Mouse (Mus musculus) CH12.LX (cell line): ENCODE results near the gene Sort1. TPM values are rescaled to one million over a fixed set of nuclear protein-coding genes. Genes with fewer than 3 reads are reported as not detected.

Experiments used
- DNase-seq: peaks from one replicate; pipeline ENCODE4 v3.0.0-alpha.2; 2013; ENCODE audit errors: extremely low read depth
- H3K27ac ChIP-seq: 2 replicates; pipeline ENCODE4 v1.5.1; 2012; ENCODE audit warnings: low read depth, mild to moderate bottlenecking, control low read depth, moderate library complexity; ENCODE audit not compliant: insufficient read depth
- H3K27me3 ChIP-seq: replicated peaks from 2 replicates; pipeline ENCODE3; 2012; ENCODE audit warnings: inconsistent platforms
- H3K36me3 ChIP-seq, 2 experiments: replicated peaks in 1 of 2; 2 replicates each; pipeline versions ENCODE3 to v1.6.1; 2012; ENCODE audit warnings: inconsistent platforms in 1 of 2, low read length in 1 of 2, mild to moderate bottlenecking in 1 of 2, mixed read lengths in 1 of 2, moderate library complexity in 1 of 2; ENCODE audit not compliant: control insufficient read depth in 1 of 2, insufficient read depth in 1 of 2
- H3K4me1 ChIP-seq, 2 experiments: 2 replicates each; pipeline ENCODE4 v1.6.1; 2012; ENCODE audit warnings: inconsistent platforms in 1 of 2, moderate library complexity in 1 of 2; ENCODE audit not compliant: insufficient read depth in 2 of 2, control insufficient read depth in 1 of 2
- H3K4me2 ChIP-seq: 2 replicates; pipeline ENCODE4 v1.6.1; 2012; ENCODE audit warnings: low read depth, mild to moderate bottlenecking, control low read depth; ENCODE audit not compliant: poor library complexity, insufficient read depth, severe bottlenecking
- H3K4me3 ChIP-seq, 3 experiments: fragments of 150-350 bp in 1 of 3; sonication (generic) in 1 of 3; replicated peaks in 1 of 3; 2 replicates each; pipeline versions ENCODE3 to v1.5.1; 2011 to 2012; ENCODE audit warnings: low read depth in 2 of 3, low read length in 2 of 3, mild to moderate bottlenecking in 2 of 3, moderate library complexity in 2 of 3, control low read depth in 1 of 3, improper control_type of control experiment in 1 of 3, inconsistent platforms in 1 of 3, mixed read lengths in 1 of 3; ENCODE audit not compliant: poor library complexity in 1 of 3
- H3K79me2 ChIP-seq: replicated peaks from 2 replicates; pipeline ENCODE4 v1.6.1; 2012; ENCODE audit warnings: mild to moderate bottlenecking, moderate library complexity; ENCODE audit not compliant: control insufficient read depth, poor library complexity, insufficient read depth, severe bottlenecking; ENCODE audit errors: extremely low read depth
- H3K9ac ChIP-seq: 2 replicates; pipeline ENCODE4 v1.6.1; 2012; ENCODE audit warnings: low read depth, mild to moderate bottlenecking, control low read depth, moderate library complexity; ENCODE audit not compliant: insufficient read depth
- H3K9me3 ChIP-seq: replicated peaks from 2 replicates; pipeline ENCODE3; 2012; ENCODE audit warnings: low read length, inconsistent platforms, mixed read lengths
- CHD1 ChIP-seq: IDR thresholded peaks from 2 replicates; pipeline ENCODE4 v1.6.1; 2012; ENCODE audit warnings: low read depth, low read length, improper control_type of control experiment, inconsistent platforms
- E2F4 ChIP-seq: IDR thresholded peaks from 2 replicates; pipeline ENCODE4 v1.6.1; 2011; ENCODE audit warnings: low read depth, low read length, improper control_type of control experiment; ENCODE audit not compliant: insufficient replicate concordance
- ELF1 ChIP-seq: IDR thresholded peaks from 2 replicates; pipeline ENCODE4 v1.6.1; 2014; ENCODE audit warnings: low read depth, mild to moderate bottlenecking, inconsistent platforms, low read length, improper control_type of control experiment
- EP300 ChIP-seq: IDR thresholded peaks from 2 replicates; pipeline ENCODE4 v1.6.1; 2011; ENCODE audit warnings: low read length, improper control_type of control experiment
- HCFC1 ChIP-seq: IDR thresholded peaks from 2 replicates; pipeline ENCODE4 v1.6.1; 2012; ENCODE audit warnings: low read depth, mild to moderate bottlenecking, inconsistent platforms, low read length, improper control_type of control experiment
- JUND ChIP-seq: conservative IDR thresholded peaks from 2 replicates; pipeline ENCODE4 v1.6.1; 2011; ENCODE audit warnings: low read depth, low read length, improper control_type of control experiment
- MAX ChIP-seq: IDR thresholded peaks from 2 replicates; pipeline ENCODE4 v1.6.1; 2011; ENCODE audit warnings: low read length, improper control_type of control experiment
- MYC ChIP-seq: IDR thresholded peaks from 2 replicates; pipeline ENCODE4 v1.6.1; 2011; ENCODE audit warnings: low read depth, mild to moderate bottlenecking, improper control_type of control experiment, low read length
- POLR2A ChIP-seq: IDR thresholded peaks from 2 replicates; pipeline ENCODE4 v1.6.1; 2011; ENCODE audit warnings: low read depth, mild to moderate bottlenecking, improper control_type of control experiment, low read length
- RCOR1 ChIP-seq: conservative IDR thresholded peaks from 2 replicates; pipeline ENCODE4 v1.6.1; 2012; ENCODE audit warnings: low read depth, mild to moderate bottlenecking, inconsistent platforms, low read length, improper control_type of control experiment
- SIN3A ChIP-seq: IDR thresholded peaks from 2 replicates; pipeline ENCODE4 v1.6.1; 2012; ENCODE audit warnings: low read length, improper control_type of control experiment, inconsistent platforms
- TCF12 ChIP-seq: IDR thresholded peaks from 2 replicates; pipeline ENCODE4 v1.6.1; 2014; ENCODE audit warnings: low read depth, mild to moderate bottlenecking, inconsistent platforms, low read length, improper control_type of control experiment
- ZC3H11A ChIP-seq: IDR thresholded peaks from 2 replicates; pipeline ENCODE4 v1.6.1; 2012; ENCODE audit warnings: low read depth, mild to moderate bottlenecking, inconsistent platforms, low read length, improper control_type of control experiment
- ZKSCAN1 ChIP-seq: IDR thresholded peaks from 2 replicates; pipeline ENCODE4 v1.6.1; 2012; ENCODE audit warnings: low read depth, inconsistent platforms, low read length, improper control_type of control experiment, borderline replicate concordance
- ZMIZ1 ChIP-seq: IDR thresholded peaks from 2 replicates; pipeline ENCODE4 v1.6.1; 2012; ENCODE audit warnings: low read depth, mild to moderate bottlenecking, inconsistent platforms, low read length, improper control_type of control experiment
- ZNF384 ChIP-seq: IDR thresholded peaks from 2 replicates; pipeline ENCODE4 v1.6.1; 2012; ENCODE audit warnings: low read depth, low read length, improper control_type of control experiment, inconsistent platforms
- dilution Hi-C: fragments of 300-500 bp; cut with MboI; formaldehyde crosslinking; loops from 2 replicates; pipeline ENCODE4 v1.14.3; 2020; ENCODE audit warnings: low sequenced_read_pairs; ENCODE audit not compliant: extremely low pct_unique_long_range_greater_than_20kb, extremely low pct_ligation_motif_present
- in situ Hi-C: fragments of 300-500 bp; cut with MboI; formaldehyde crosslinking; loops from 3 replicates; pipeline ENCODE4 v1.14.3; 2019; ENCODE audit warnings: low sequenced_read_pairs, low pct_ligation_motif_present, low pct_unique_long_range_greater_than_20kb, mixed read lengths
- polyA plus RNA-seq: library from polyadenylated mRNA; unstranded; fragments of >175 nt; gene quantifications from 2 replicates; pipeline ENCODE4 v1.2.1, GENCODE M21; 2012; ENCODE audit warnings: low read depth; ENCODE audit not compliant: insufficient read length
- total RNA-seq, 2 experiments: library from RNA; depleted of rRNA; stranded (reverse); fragments of 300-350 nt in 1 of 2; fragments of >200 nt in 1 of 2; gene quantifications; 2 replicates each; pipeline ENCODE4 v1.2.3; 2012 to 2014

Sort1 gene
- total and polyA plus RNA-seq, 3 experiments, result 0.15 to 1.2 (median 0.90) TPM

DNA sequence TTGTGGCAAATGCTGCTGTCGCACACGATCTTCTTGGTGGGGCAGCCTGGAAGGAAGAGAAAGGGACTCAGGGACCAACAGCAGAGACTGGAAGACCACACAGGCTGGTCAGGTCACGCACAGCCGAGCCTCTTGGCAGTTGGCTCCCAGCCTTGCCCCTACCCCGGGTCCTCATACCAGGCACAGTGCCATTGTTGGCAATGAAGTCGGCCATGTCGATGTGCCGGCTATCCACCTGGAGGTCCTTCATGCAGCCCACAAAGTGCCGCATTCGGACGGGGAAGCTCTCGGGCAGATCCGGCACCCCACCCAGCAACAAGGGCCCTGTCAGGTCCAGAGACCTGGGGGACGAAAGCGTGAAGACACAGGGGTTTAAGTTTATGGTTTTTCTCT lies 118.6 kb downstream of the Sort1 start:
- dilution Hi-C loops, result no loop called here
- Histone ChIP-seq H3K4me1 (peaks cover 2 to 17% of the 10 kb centered on the region in 2 experiments), H3K27ac (no peak overlapping the region), H3K4me3 (no peak overlapping the region), H3K79me2 (no peaks in the 10 kb centered on the region), H3K27me3 (peaks cover 88% of the 10 kb centered on the region), H3K9ac (no peak overlapping the region), H3K4me2 (no peak overlapping the region), H3K36me3 (no peaks in the 10 kb centered on the region), H3K9me3 (no peaks in the 10 kb centered on the region)
- no peak for DNase-seq
- TF ChIP-seq TCF12 (no peak), SIN3A (no peak), ZC3H11A (no peak), POLR2A (no peak), HCFC1 (no peak), EP300 (no peak), JUND (no peak), ZNF384 (no peak)
- in situ Hi-C loops, result loop anchor here (25.0 kb wide), 1 partner anchor 385 kb away; no protein-coding TSS in a partner anchor

DNA sequence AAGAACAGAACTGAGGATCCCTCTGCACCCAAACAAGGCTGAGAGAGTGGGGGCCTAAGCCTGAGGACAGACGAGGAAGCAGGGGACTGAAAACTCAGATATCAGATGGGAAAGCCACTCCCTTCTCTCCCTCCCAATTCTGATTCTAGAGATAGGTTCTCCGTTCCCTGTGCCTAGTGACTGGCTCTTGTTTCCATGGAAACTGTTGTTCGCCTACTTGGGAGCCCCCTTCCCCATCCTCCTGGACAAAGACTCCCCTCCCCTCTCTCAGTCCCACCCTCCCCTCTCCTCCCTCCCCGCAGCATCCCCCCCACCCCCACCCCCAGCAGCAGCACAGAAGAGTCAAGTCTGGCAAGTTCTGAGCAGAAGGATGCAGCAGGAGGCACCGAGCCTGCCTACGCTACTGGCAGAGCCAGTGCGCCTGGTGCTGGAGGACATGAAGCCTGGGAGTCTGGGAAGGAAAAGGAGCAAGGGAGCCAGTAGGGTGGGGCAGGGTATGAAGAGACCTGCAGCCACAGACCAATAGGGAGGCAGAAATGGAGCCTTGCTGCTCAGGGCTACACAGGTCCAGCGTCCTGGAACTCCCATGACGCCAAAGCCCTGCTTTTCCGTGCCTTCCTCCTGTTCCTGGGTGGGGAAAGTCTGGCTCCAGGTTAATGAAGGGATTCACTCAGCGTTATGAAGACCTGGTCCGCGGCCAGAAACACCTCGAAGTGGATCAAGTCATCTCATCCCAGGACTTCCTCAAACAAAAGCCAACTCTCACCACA lies 121.8 kb downstream of the Sort1 start:
- no peak overlapping the region for H3K4me2 ChIP-seq
- H3K4me1 ChIP-seq, result peaks cover 0 to 17% of the 10 kb centered on the region in 2 experiments; a peak in 3 of 4 replicates
- no peaks in the 10 kb centered on the region for H3K9me3 ChIP-seq
- H3K79me2 ChIP-seq, result no peaks in the 10 kb centered on the region
- no peak overlapping the region for H3K9ac ChIP-seq
- H3K36me3 ChIP-seq, result no peaks in the 10 kb centered on the region
- H3K4me3 ChIP-seq, result no peak overlapping the region
- in situ Hi-C loops (loop anchor here (25.0 kb wide), 1 partner anchor 382 kb away; no protein-coding TSS in a partner anchor), dilution Hi-C loops (no loop called here)
- DNase-seq, result no peak
- TF ChIP-seq MYC, result no peak
- no peak for TF ChIP-seq CHD1
- TF ChIP-seq MAX, result no peak
- TF ChIP-seq ZKSCAN1, result no peak
- TF ChIP-seq ELF1, result no peak
- no peak for TF ChIP-seq HCFC1
- no peak for TF ChIP-seq ZMIZ1
- TF ChIP-seq E2F4, result no peak
- TF ChIP-seq EP300, result no peak
- no peak for TF ChIP-seq RCOR1
- peaks cover 85% of the 10 kb centered on the region for H3K27me3 ChIP-seq
- H3K27ac ChIP-seq, result no peak overlapping the region
